Mouse (Mus musculus): ENCODE results near the gene Taf8. TPM values are rescaled to one million over a fixed set of nuclear protein-coding genes. Genes with fewer than 3 reads are reported as not detected.

Gene Taf8
- total and polyA plus RNA-seq, 3 experiments, result 15.2 to 25.7 TPM; not detected in 1

DNA sequence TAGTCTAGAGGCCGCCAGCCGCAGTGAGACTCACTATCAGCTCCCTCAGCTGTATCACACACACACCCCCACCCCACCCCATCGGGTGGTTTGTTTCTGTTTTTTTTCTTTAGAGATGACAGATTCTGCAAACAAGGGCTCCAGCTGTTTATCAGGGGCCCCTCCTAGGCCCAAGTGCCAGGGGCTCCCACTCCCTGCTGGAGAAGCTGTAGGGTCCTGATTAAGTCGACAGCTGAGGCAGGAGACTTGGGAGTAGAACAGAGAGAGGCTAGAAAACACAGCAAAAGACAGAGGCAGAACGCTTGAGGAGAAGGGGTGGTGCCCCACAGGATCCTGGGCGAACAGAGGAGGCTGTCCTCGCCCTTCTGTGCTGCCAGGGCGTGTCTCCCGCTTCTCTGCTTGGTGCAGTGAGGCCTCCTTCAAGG is 33.7 kb upstream of the Taf8 start (continued):
- no peak for TF ChIP-seq CHD2 (IDR thresholded peaks at IDR 0.05; ENCODE audit: low read length)
- no peak for TF ChIP-seq E2F4 (IDR thresholded peaks at IDR 0.05; ENCODE audit: borderline replicate concordance, low read depth, low read length)
- TF ChIP-seq SMC3 (IDR thresholded peaks at IDR 0.05; ENCODE audit: low read depth, low read length), result no peak
- TF ChIP-seq MAX (IDR thresholded peaks at IDR 0.05; ENCODE audit: low read length), result peak; percentile 38; the same call in 1 of the 2 replicates
- no peak for TF ChIP-seq MEF2A (IDR thresholded peaks at IDR 0.05; ENCODE audit: extremely low read depth, insufficient replicate concordance, low read depth, low read length, poor library complexity, severe bottlenecking)
- TF ChIP-seq NRF1 (IDR thresholded peaks at IDR 0.05; ENCODE audit: insufficient read depth, low read depth, low read length, poor library complexity, severe bottlenecking), result no peak
- TF ChIP-seq TBP (IDR thresholded peaks at IDR 0.05; ENCODE audit: low read depth, low read length), result no peak
- TF ChIP-seq CTCF (IDR thresholded peaks at IDR 0.05 in 2 of 3, conservative IDR thresholded peaks at IDR 0.05 in 1 of 3; ENCODE audit: control insufficient read depth in 1 of 3, insufficient read depth in 1 of 3, low read depth in 2 of 3, low read length in 3 of 3, poor library complexity in 1 of 3, severe bottlenecking in 1 of 3), result no peak
- no peak for TF ChIP-seq ZKSCAN1 (IDR thresholded peaks at IDR 0.05; ENCODE audit: low read depth, low read length)
- TF ChIP-seq NELFE (IDR thresholded peaks at IDR 0.05; ENCODE audit: low read depth, low read length), result no peak
- peak; percentile 55 to 83 for TF ChIP-seq EP300 (IDR thresholded peaks at IDR 0.05; ENCODE audit: low read depth in 1 of 2, low read length in 2 of 2)
- TF ChIP-seq POLR2AphosphoS5 (IDR thresholded peaks at IDR 0.05; ENCODE audit: borderline replicate concordance, low read depth, low read length), result no peak
- TF ChIP-seq UBTF (IDR thresholded peaks at IDR 0.05; ENCODE audit: borderline replicate concordance, insufficient read depth, low read depth, low read length), result no peak
- TF ChIP-seq RAD21 (IDR thresholded peaks at IDR 0.05; ENCODE audit: low read depth, low read length), result no peak
- no peak for TF ChIP-seq USF1 (IDR thresholded peaks at IDR 0.05; ENCODE audit: low read depth, low read length)
- no peak for TF ChIP-seq JUND (IDR thresholded peaks at IDR 0.05; ENCODE audit: low read depth, low read length)
- TF ChIP-seq POLR2AphosphoS2 (IDR thresholded peaks at IDR 0.05; ENCODE audit: low read length), result no peak
- peak; percentile 96 for TF ChIP-seq MAZ (IDR thresholded peaks at IDR 0.05; ENCODE audit: low read depth, low read length)
- no peak for TF ChIP-seq KAT2A (conservative IDR thresholded peaks at IDR 0.05; ENCODE audit: low read depth, low read length)
- peak; percentile 78 for TF ChIP-seq GATA1 (IDR thresholded peaks at IDR 0.05; ENCODE audit: low read depth, low read length)
- no peak for TF ChIP-seq ELF1 (IDR thresholded peaks at IDR 0.05; ENCODE audit: low read depth, low read length)
- no peak for TF ChIP-seq MYC (IDR thresholded peaks at IDR 0.05; ENCODE audit: low read depth, low read length)
- TF ChIP-seq USF2 (IDR thresholded peaks at IDR 0.05; ENCODE audit: borderline replicate concordance in 1 of 2, insufficient read depth in 1 of 2, low read depth in 1 of 2, low read length in 2 of 2), result no peak
- TF ChIP-seq RCOR1 (IDR thresholded peaks at IDR 0.05; ENCODE audit: low read depth, low read length), result peak; percentile 61; the same call in 1 of the 2 replicates
- TF ChIP-seq ETS1 (IDR thresholded peaks at IDR 0.05; ENCODE audit: low read depth, low read length), result peak; percentile 99
